Mouse (Mus musculus) adrenal gland, postnatal 4 days (tissue): ENCODE data around the gene Ccdc142. TPM values are rescaled to one million over a fixed set of nuclear protein-coding genes. Genes with fewer than 3 reads are reported as not detected.

Experiments used
- DNase-seq, 2 experiments: peaks; one replicate each; pipeline ENCODE4 v3.0.0; 2021 to 2022; ENCODE audit warnings: low spot score in 2 of 2, mixed read lengths in 2 of 2
- total RNA-seq, 2 experiments: library from RNA; stranded (reverse); gene quantifications; 2 replicates each; pipeline ENCODE4 v1.2.3; 2021

Ccdc142 gene
- total RNA-seq, 2 experiments from 2014 or later, result 10.0 to 15.7 TPM

- no peak for DNase-seq
These were observed 15.2 kb downstream of the Ccdc142 start for GRCm38 (mm10) chr6:83116373-83117164.

GRCm38 (mm10) chr6:83117165-83117438, 15.7 kb downstream of the Ccdc142 start:
- no peak for DNase-seq

- DNase-seq, result no peak
These were observed 16.2 kb downstream of the Ccdc142 start for GRCm38 (mm10) chr6:83117616-83118015.

- DNase-seq, result no peak
These were observed 17.0 kb downstream of the Ccdc142 start for GRCm38 (mm10) chr6:83118369-83118768.

GRCm38 (mm10) chr6:83118825-83119733, 17.7 kb downstream of the Ccdc142 start:
- DNase-seq, result no peak

- DNase-seq, result no peak
These were observed 18.3 kb downstream of the Ccdc142 start for GRCm38 (mm10) chr6:83119734-83120051.

GRCm38 (mm10) chr6:83120930-83121862, 19.8 kb downstream of the Ccdc142 start, which contains the start of gene Wbp1:
TSS of gene Wbp1 (minus strand) at chr6:83121559.
- DNase-seq, result peak; percentile 74 to 90

- no peak for DNase-seq
These were observed 20.7 kb downstream of the Ccdc142 start for GRCm38 (mm10) chr6:83121863-83122710.

GRCm38 (mm10) chr6:83122961-83123360, 21.6 kb downstream of the Ccdc142 start:
- DNase-seq, result no peak

- DNase-seq, result peak; percentile 72 to 88
These were observed 23.5 kb downstream of the Ccdc142 start for GRCm38 (mm10) chr6:83124851-83125312.

GRCm38 (mm10) chr6:83125331-83125730, 23.9 kb downstream of the Ccdc142 start, which contains the start of gene Ino80b:
TSS of gene Ino80b (minus strand) at chr6:83125431.
- no peak for DNase-seq

GRCm38 (mm10) chr6:83127419-83127818, 26.0 kb downstream of the Ccdc142 start:
- no peak for DNase-seq

- DNase-seq, result no peak
These were observed 30.2 kb downstream of the Ccdc142 start for GRCm38 (mm10) chr6:83131469-83132034.

GRCm38 (mm10) chr6:83132176-83132919, 30.9 kb downstream of the Ccdc142 start:
- DNase-seq, result no peak

- no peak for DNase-seq
These were observed 32.8 kb downstream of the Ccdc142 start for GRCm38 (mm10) chr6:83134226-83134625.

GRCm38 (mm10) chr6:83134951-83135513, 33.6 kb downstream of the Ccdc142 start, which contains the start of gene Rtkn:
TSS of gene Rtkn (plus strand) at chr6:83135463.
- no peak for DNase-seq

GRCm38 (mm10) chr6:83135571-83136161, 34.3 kb downstream of the Ccdc142 start:
- DNase-seq, result no peak

GRCm38 (mm10) chr6:83136291-83136880, 35.0 kb downstream of the Ccdc142 start:
- no peak for DNase-seq
